Mouse (Mus musculus): ENCODE results near the gene Nfe2l2.
A peak's percentile ranks its signal among the peaks of the same experiment; 100 is the strongest.
"Not testable (repeated sequence)": the region's sequence is repeated elsewhere in the genome, so short reads cannot be mapped to it uniquely, and the experiment has no call there.

Gene Nfe2l2

GRCm38 (mm10) chr2:75713083-75713482 is 8.6 kb upstream of the Nfe2l2 start:
- DNase-seq (ENCODE audit: low read depth, low spot score) = no peak

- DNase-seq (ENCODE audit: low read depth, low spot score) = no peak
These were observed 3.0 kb upstream of the Nfe2l2 start for GRCm38 (mm10) chr2:75707420-75707819.

- no peak for DNase-seq (ENCODE audit: low read depth, low spot score)
These were observed 2.0 kb upstream of the Nfe2l2 start for GRCm38 (mm10) chr2:75706435-75706834.

GRCm38 (mm10) chr2:75705162-75705752 is 816 bp upstream of the Nfe2l2 start:
- no peak for DNase-seq (ENCODE audit: low read depth, low spot score)

DNA sequence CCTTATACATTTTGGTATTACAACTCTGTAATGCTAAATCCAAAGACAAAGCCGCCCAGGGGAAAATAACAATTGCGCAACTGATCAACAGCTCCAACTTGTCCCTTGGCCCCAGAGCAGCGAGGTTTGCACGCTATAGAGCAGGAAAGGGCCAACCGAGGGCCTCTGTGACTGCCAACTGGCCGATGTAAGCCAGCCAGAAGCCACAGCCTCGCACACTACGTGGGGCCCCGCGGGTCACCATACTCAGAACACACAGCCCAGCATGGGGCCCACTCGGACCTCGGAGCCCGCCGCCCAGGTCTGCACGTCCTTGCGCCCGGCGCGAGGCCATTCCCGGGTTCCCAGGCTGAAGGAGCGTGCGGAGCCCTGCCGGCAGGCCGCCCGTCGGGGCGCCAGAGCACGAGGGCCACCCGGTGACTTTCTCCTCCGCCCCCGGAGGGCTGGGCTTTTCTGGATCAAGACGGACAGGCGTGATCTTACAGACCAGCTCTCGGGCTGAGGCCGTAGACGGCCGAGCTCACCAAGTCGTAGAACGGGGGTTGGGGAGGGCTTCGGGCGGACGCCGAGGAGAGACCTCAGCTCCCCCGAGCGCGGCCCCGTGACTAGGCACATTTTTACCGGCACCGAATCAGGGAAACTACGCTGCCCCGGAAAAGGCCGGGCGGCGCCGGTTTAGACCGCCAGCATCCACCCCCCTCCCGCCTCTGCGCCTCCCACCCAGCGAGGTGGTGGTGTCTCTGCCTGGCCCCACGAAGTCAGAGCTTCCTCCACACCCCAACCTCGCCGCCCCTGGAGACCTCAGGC is 863 bp downstream of the Nfe2l2 start:
- DNase-seq (ENCODE audit: low read depth, low spot score) = peak; percentile 69

GRCm38 (mm10) chr2:75702588-75702976 is 1.9 kb downstream of the Nfe2l2 start:
- no peak for DNase-seq (ENCODE audit: low read depth, low spot score)

DNA sequence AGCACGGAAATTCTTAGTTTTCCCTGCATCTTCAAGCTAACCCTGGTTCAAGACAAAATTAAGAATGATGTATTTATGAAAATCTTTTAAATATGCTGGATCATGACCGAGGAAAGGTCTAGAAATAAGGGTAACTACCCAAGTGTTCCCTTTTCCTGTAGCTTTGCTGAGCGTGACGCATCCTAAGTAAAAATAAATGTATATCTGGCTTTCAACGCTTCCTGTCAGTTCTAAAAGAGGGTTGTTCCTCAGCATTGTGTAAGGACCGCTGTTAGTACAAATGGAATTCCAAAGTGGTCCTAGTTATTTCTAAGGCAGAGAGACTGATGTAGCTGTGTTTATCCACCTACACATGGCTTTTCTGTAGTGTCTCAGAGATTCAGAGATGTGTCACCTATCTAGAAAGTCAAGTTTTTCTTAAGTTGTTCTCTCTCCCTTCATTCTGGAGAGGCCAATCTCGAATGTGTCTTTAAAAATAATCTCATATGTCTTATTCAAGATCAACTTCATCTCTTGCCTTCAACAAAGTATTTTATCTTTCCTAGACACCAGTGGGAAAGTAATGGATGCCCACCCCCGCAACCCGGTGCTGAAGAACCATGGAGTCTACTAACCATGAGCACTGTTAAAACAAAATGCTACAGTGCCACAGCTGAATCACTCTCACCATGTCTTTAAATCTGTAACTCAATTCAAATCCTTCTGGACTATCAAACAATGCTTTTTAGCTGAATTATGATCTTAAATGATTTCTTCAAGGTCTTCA is 2.4 kb downstream of the Nfe2l2 start:
- DNase-seq (ENCODE audit: low read depth, low spot score) = no peak

DNA sequence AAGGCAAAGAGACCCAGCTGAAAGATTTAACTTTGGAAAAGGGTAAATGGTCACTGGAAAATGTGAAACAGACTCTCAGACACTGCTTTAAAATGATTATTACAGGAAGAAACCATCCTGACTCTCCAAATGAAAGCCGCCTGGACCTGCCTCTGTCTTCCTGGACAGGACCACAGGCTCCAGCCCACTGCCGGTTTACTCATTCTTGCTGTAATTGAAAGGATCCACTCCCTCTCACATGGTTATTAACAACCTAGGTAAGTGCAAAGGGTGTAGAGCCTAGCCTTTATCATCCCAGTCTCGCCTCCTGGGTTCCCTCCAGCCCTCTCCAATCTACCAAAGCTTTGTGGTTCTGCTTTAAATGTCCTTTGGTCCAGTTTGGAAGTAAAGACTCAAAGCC is 3.2 kb downstream of the Nfe2l2 start:
- no peak for DNase-seq (ENCODE audit: low read depth, low spot score)

DNA sequence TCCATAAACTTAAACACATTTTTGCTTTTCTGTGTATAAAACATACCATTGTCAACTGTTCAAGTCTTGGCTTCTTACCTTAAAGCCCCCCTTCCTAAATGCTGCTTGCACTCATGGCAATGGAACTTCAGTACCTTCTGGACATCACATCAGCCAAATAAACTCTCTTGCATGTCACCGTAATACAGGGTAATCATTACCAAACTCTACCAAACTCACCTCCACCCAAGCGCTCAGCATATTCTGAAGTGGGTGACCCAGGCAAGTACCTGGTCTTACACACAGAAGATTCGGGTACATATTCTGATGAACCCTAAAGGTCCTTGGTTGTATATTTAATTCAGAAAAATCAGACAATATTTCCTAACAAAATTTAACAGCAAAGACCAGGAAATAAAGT is 3.9 kb downstream of the Nfe2l2 start:
- DNase-seq (ENCODE audit: low read depth, low spot score) = no peak

DNA sequence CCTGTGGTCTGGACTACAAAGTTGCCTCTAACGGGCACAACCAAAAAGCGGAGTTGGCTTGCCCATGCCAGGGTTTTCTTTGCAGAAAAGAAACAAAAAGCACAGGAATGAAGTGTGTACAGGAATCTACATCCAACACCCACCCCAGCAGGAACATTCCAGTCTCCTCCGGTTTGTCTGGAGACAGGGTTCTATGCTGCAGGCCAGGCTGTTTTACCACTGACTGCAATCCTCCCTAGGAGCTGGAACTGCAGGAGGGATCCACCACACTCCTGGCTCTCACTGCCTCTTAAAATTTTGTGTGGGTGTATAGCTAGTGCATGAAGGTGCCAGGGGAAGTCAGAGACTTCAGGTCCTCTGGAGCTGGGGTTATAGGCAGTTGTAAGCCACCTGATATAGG is 5.6 kb downstream of the Nfe2l2 start:
- DNase-seq (ENCODE audit: low read depth, low spot score) = no peak

GRCm38 (mm10) chr2:75698007-75698406 is 6.4 kb downstream of the Nfe2l2 start:
- DNase-seq (ENCODE audit: low read depth, low spot score) = no peak

GRCm38 (mm10) chr2:75697222-75697621 is 7.2 kb downstream of the Nfe2l2 start:
- no peak for DNase-seq (ENCODE audit: low read depth, low spot score)

- DNase-seq (ENCODE audit: low read depth, low spot score) = no peak
These were observed 8.1 kb downstream of the Nfe2l2 start for GRCm38 (mm10) chr2:75696371-75696770.

- DNase-seq (ENCODE audit: low read depth, low spot score) = no peak
These were observed 8.6 kb downstream of the Nfe2l2 start for GRCm38 (mm10) chr2:75695676-75696350.

GRCm38 (mm10) chr2:75694926-75695325 is 9.5 kb downstream of the Nfe2l2 start:
- DNase-seq (ENCODE audit: low read depth, low spot score) = not testable (repeated sequence)

DNA sequence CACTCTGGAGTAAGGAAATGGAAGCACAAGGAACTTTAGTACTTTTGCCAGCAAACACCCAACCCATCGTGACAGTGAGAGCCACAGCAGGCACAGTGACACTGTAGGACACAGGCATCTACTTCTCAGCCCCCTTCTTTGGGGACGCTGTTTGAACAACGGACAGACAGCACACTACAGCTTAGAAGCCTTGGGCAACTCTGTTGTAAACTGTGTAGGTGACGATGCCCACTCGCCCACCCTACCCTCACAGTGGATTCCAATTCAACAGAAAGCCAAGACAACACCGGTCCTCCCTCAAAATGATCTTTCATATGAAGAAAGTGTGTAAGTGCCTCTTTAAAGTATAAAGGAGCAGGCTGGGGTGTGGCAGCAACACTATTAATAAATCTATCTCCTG is 12.1 kb downstream of the Nfe2l2 start:
- no peak for DNase-seq (ENCODE audit: low read depth, low spot score)

DNA sequence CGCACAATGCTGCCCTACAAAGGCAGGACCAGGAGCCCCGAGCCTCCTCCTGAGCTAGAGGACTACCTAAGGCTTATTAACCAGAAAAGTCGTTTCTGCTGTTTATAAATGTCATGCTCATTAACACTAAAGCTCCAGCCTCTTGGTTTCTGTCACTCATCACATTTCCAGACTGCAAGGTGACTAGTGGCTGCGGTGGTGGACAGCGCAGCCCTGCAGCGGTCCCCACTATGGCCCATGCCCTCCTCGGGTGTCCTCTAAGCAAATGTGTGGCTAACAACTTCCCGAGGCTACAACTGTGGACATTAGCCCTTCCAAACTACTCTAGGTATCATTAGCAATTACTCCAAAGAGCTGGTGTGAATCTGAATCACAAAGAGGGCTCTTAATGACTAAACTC is 13.1 kb downstream of the Nfe2l2 start:
- no peak for DNase-seq (ENCODE audit: low read depth, low spot score)

- no peak for DNase-seq (ENCODE audit: low read depth, low spot score)
These were observed 13.8 kb downstream of the Nfe2l2 start for GRCm38 (mm10) chr2:75690656-75691055.

DNA sequence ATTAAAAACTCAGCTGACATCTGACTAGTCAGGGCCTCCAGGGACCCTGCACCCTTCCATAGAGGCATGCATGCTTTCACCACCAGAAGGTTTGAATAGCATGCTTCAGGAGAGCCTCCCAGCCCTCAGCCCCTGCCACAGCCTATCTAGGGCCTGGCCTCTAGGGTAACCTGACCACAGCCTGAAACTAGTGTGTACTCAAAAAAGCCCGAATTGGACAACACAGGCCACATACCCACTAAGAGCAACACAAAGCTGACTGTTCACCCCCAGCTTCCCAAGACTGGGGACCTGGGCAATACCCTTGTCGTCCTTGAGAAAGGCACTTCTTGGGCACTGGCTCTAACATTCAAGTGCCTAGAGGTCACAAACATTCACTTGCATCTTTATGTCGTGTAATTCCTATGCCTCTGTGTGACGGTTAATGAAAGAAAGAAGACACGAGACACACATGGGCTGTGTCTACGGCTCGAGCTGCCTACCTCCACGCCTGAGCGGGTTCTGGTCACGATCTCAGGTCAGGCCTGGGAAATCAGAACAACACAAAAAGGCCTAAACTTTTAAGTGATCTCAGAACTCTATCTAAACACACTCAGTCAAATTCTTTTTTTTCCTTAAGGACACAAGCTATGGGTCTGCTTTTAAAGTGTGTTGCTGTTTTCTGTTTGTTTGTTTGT is 14.8 kb downstream of the Nfe2l2 start:
- DNase-seq (ENCODE audit: low read depth, low spot score) = no peak

- no peak for DNase-seq (ENCODE audit: low read depth, low spot score)
These were observed 15.5 kb downstream of the Nfe2l2 start for GRCm38 (mm10) chr2:75688901-75689300.

GRCm38 (mm10) chr2:75687040-75687749 is 17.2 kb downstream of the Nfe2l2 start:
- no peak for DNase-seq (ENCODE audit: low read depth, low spot score)
